Mouse (Mus musculus): ENCODE measurements around the gene Ntsr1.

Ntsr1 gene

GRCm38 (mm10) chr2:180508455-180509115 lies 8.8 kb downstream of the Ntsr1 start:
- DNase-seq: no peak

DNA sequence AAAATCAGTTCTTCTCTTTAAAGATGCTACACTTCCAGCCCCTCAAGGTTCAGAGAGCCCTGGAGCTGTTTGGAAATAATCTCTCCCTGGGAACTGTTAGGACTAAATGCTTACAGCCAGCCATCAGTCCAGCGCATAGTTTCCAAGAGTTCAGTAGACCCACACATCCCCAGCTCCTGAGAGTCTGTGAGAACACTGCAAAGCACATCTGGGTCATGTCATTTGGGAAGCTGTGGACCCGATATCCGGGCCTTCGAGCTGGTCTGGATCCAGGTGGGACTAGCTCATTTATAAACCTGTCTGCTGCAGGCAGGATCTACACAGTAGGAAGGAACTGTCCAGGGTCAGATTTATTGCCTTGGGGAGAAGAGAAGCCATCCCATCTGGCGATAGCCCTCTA lies 11.1 kb downstream of the Ntsr1 start:
- no peak for DNase-seq

DNA sequence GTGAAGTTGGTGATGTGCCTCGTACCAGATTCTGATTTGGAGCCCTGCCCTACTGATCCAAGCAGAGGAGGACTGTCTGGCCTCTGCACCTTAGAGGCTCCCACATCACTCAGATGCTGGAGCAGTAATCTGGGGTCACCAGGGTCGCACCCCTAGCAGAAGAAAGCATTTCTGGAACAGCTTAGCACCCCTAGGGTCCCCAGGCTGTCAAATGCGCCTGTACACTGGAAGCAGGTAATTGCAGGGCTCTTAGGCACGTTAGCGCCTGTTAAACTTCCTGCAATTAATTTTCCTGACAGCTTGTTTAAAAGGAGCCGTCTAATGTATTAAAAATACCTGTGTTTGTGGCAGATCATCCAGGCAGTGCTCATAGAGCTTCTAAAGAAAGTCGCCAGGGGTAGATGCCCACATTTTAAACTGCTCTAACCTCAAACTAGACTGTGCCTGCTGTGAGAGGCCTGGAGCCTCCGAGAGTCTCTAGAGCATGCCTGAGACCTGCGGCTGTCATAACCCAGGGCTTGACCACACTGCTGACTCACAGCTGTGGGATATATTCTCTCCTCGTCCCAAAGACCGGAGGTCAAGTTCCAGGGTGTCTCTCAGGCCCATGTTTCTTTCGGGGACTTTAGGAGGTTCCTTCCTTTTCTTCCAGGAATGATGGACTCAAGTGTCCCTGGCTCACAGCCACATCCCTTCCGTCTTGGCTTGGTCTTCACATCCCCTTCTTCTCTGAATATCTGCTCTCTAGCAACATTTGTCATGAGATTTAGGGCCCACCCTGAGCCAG lies 12.3 kb downstream of the Ntsr1 start:
- DNase-seq: no peak

DNA sequence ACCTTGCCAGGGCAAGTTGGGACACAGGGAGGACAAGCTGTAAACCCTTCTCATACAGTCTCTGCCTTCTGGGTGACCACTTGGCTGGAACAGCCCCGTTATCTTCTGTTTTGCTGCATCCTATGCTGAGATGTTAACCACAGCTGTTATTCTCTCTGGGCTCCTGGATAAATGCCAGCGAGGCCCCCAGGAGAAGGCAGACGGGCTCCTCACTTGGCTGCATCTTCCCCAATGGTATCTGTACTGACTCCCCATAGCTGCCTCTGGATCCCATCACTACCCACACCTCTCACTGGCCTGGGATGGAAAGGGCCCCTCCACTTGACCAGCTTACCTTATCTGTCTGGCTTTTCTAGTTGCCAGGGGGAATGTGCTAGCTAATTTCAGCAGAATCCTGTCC lies 13.2 kb downstream of the Ntsr1 start:
- DNase-seq: no peak

DNA sequence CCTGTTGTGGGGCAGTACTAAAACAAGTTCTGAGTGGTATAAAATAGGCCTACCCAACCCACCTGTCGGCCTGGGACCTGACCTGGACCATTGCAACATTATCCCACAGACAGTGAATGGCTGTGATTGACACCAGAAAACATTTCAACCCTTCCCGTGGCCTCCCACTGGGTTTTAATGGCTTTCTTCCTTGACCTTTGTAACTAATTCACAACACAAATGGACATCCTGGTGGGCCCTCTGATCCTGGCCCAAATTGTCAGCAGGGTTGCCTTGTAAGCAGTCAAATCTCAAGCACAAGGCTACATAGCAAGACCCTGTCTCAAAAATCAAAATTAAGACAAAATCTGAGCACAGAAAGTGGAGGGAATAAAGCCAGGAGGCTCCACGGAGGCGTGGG lies 14.1 kb downstream of the Ntsr1 start:
- DNase-seq: no peak

DNA sequence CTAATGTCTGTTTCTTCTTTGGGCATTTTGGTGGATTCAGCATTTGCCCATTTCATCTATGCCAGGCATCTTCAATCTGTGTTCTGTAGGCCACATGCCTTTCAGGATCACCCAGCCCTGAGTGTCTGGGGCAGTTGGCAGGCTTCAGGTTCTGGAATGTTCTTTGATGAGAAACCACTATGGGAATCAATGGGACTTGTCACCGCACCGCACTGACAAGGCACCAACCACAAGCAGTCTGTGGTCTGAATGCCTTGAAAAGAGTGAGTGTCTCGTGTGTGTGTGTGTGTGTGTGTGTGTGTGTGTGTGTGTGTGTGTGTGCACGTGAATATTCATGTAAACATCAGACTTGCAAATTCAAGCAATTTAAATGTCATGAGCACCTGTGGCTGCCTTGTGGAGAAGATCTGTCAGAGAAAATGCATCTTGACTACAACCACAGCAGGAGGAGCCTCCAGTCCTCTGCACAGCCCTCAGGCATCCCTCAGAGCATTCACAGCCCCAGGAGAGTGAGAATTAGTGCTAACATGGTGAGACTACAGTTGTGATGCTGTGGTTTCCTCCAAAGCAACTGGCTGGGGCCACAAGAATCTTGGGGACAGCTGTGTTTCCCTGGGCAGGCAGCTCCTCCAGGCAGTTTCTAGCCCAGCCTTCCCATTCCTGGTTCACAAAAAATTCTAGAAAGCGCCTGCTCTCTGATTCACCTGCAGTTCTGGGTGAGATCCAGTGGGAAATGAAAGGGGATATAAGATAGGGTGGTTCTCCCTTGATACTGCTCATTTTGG lies 21.9 kb downstream of the Ntsr1 start:
- DNase-seq: no peak

- DNase-seq: no peak
Observed at GRCm38 (mm10) chr2:180522825-180523224, 23.0 kb downstream of the Ntsr1 start.

- DNase-seq: no peak
Observed at GRCm38 (mm10) chr2:180527447-180527846, 27.7 kb downstream of the Ntsr1 start.

DNA sequence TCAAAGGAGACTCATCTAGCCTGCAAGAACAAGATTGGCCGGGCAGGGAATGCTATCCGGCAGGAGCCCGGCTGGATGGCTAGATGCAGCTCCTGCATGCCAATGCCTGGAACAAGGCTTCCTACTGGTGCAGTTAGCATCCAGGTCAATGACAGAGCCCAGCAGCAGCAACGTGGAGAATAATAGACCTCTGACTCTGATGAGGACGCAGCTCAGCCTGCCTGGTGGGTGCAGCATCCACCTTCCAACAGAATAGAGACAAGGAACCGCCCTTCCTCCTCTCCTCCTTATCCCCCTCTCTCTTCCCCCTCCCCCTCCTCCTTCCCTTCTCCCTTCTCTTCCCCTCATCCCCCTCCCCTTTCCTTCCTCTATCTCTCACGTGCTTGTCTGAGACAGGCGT lies 28.1 kb downstream of the Ntsr1 start:
- DNase-seq: no peak

DNA sequence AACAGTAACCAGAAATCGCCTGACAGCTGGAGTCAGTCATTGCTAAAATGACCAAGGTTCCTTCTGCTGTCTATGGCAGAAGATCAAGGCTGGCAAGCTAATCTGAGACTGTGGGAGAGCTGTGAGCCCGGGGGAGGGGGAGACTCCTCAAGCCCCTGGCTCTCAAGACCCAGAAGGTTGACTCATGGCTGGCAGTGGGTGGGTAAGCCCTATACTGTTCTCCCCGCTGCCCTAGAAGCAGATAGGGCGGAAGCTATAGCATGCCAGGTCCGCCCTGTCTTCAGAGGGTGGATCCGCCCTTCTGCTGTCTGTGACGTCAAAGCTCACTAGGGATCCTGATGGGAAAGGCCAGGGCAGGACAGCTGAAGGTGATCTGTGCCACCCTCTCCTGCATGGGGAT lies 30.4 kb downstream of the Ntsr1 start:
- no peak for DNase-seq

DNA sequence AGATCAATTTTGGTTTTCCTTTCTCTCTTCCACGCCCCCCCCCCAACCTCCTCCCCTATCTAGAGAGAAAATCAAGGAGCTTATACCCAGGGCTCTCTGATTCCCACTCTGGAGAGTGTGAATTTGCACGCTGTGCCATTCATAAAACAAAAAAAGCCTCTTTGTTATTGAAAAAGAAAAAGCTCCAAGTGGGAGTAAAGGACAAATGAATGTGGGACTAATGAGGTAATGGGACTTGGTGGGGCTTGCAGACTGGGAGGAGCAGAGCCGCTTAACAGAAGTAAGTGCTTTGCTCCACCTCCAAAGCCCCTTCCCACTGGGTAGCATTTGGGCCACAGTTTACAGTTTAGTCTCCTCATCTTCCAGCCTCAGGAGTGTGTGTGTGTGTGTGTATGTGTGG lies 30.8 kb downstream of the Ntsr1 start:
- DNase-seq: no peak

- no peak for DNase-seq
Observed at GRCm38 (mm10) chr2:180531671-180532385, 32.1 kb downstream of the Ntsr1 start.

GRCm38 (mm10) chr2:180532386-180532995 lies 32.7 kb downstream of the Ntsr1 start:
- DNase-seq: no peak

GRCm38 (mm10) chr2:180533237-180533636 lies 33.5 kb downstream of the Ntsr1 start:
- DNase-seq: no peak

- no peak for DNase-seq
Observed at GRCm38 (mm10) chr2:180543675-180544074, 43.9 kb downstream of the Ntsr1 start.

DNA sequence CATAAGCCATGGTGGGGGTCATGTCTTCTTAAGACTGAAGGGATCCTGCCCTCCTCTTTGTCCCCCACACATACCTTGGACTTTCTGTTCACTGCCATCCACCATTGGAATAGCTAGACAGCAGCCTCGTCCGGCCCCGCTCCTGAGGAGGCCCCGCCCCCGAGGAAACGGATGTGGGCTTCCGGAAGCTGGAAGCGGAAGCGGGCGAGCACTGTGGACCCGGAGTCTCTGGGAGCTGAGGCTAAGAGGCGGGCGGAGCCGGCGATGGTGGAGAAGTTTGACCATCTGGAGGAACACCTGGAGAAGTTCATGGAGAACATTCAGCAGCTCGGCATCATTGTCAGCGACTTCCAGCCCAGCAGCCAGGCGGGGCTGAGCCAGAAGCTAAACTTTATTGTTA lies 45.3 kb downstream of the Ntsr1 start:
- no peak for DNase-seq

DNA sequence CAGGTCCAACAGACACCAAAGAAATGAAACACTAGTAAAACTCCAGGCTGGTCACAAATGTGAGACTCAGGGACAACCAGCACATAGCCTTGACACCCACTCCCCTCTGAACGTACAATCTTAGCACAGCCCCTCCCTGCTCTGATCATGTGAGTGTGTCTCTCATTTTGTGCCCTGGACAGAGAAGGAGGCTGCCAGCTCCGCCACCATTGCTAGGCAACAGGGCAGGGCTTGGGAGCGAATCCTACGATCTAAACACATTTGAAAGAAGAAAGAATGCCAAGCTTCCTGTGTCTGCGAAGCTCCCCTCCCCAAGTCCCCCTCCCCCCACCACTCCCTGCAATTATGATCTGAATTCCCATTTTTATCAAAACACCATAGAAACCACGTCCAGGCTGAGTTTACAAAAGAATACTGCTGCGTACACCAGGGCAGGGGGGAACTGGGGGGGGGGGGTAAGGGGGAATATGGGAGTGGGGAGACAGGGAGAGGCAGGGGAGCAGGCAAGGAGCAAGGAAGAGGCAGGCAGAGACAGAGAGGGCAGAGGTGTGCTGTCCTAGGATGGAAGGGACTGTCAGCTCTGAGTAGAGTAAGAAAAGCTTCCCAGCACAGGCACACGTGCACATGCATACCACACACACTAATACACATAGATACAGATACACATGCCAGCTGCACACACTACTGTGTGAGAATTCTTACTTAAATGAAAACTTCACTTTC lies 47.8 kb downstream of the Ntsr1 start:
- no peak for DNase-seq

- no peak for DNase-seq
Observed at GRCm38 (mm10) chr2:180552340-180552739, 52.6 kb downstream of the Ntsr1 start.

GRCm38 (mm10) chr2:180555219-180555618 lies 55.4 kb downstream of the Ntsr1 start:
- no peak for DNase-seq

DNA sequence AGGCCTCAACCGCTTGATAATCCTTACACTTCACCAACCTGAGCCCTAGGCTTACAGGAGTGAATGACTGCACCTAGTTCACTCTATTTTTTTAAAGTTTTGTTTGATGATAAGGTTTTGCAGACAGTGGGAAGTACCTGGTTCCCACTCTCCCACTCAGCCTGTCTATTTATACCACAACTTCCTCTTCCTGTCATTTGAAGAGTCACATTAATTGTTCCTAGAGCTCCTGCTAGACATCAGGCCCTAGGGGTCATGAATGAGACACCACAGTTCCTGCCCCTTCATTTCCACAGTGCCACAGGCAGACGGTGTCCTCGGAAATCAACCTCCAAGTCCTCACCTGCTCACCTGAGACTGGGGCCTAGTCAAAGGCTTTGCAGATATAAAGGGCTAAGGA lies 56.7 kb downstream of the Ntsr1 start:
- no peak for DNase-seq

DNA sequence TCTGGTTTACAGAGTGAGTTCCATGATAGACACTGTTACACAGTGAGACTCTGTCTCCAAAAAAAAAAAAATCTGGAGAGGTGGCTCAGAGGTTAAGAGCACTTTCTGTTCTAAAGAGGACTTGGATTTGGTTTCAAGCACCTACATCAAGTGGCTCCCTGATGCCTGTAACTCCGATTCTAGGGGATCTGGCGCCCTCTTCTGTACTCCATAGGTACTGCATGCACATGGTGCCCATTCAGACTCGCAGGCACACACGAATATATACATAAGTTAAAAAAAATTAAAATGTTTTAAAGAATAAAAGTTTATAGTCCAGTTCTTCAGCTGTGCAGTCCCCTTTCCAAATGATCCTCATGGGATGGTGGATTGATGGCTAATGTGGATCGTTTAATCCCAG lies 60.5 kb downstream of the Ntsr1 start:
- DNase-seq: no peak

- no peak for DNase-seq
Observed at GRCm38 (mm10) chr2:180562146-180562545, 62.4 kb downstream of the Ntsr1 start.

Measured in kidney, adult 8-10 months (tissue).